Mouse (Mus musculus) embryonic facial prominence, embryonic 14.5 days (tissue): Measurements from ENCODE around the gene Map1b. TPM values are rescaled to one million over a fixed set of nuclear protein-coding genes. Genes with fewer than 3 reads are reported as not detected.

ENCODE experiments used
- ATAC-seq: fragments of 200-750 bp; cut with Nextera tagmentation; 2 replicates; pipeline ENCODE4 v1.8.0; 2017; ENCODE audit warnings: low read depth, moderate number of reproducible peaks, moderate TSS enrichment
- DNase-seq: peaks from one replicate; pipeline ENCODE4 v3.0.0-alpha.2; 2015; ENCODE audit warnings: low spot score
- H3K27ac ChIP-seq: fragments of 300-500 bp; sonication (generic); replicated peaks from 2 replicates; pipeline ENCODE4 v1.5.1; 2014; ENCODE audit warnings: low read depth, mild to moderate bottlenecking, low read length, moderate library complexity
- H3K27me3 ChIP-seq: fragments of 300-500 bp; sonication (generic); replicated peaks from 2 replicates; pipeline ENCODE4 v1.6.1; 2014; ENCODE audit warnings: low read length; ENCODE audit not compliant: control insufficient read depth, insufficient read depth
- H3K36me3 ChIP-seq: fragments of 300-500 bp; sonication (generic); 2 replicates; pipeline ENCODE4 v1.6.1; 2014; ENCODE audit warnings: low read length, mixed read lengths; ENCODE audit not compliant: control insufficient read depth, insufficient read depth
- H3K4me1 ChIP-seq: fragments of 300-500 bp; sonication (generic); 2 replicates; pipeline ENCODE4 v1.6.1; 2014; ENCODE audit warnings: antibody characterized with exemption, low read length; ENCODE audit not compliant: control insufficient read depth, insufficient read depth
- H3K4me2 ChIP-seq: fragments of 300-500 bp; sonication (generic); 2 replicates; pipeline ENCODE4 v1.6.1; 2014; ENCODE audit warnings: low read depth, mild to moderate bottlenecking, low read length, moderate library complexity, mixed read lengths
- H3K4me3 ChIP-seq: fragments of 300-500 bp; sonication (generic); 2 replicates; pipeline ENCODE4 v1.5.1; 2014; ENCODE audit warnings: low read depth, mild to moderate bottlenecking, low read length
- H3K9ac ChIP-seq: fragments of 300-500 bp; sonication (generic); 2 replicates; pipeline ENCODE4 v1.6.1; 2014; ENCODE audit warnings: low read depth, mild to moderate bottlenecking, low read length, moderate library complexity, mixed read lengths
- H3K9me3 ChIP-seq: fragments of 300-500 bp; sonication (generic); 2 replicates; pipeline ENCODE4 v1.6.1; 2016; ENCODE audit warnings: low read length; ENCODE audit not compliant: control insufficient read depth
- WGBS: fragments of 180-500 bp; shearing (Covaris S2); extraction: QIAGEN DNeasy Blood & Tissue Kit; methylation state at CpG from one replicate; pipeline ENCODE4 v1.1.7; 2014; 5-methylcytosine and 5-hydroxymethylcytosine counted together
- polyA plus RNA-seq: library from polyadenylated mRNA; unstranded; fragments of >200 nt; fragmentation: Nextera tagmentation; extraction: Ambion mirVana; gene quantifications from 2 replicates; pipeline ENCODE4 v1.2.1, GENCODE M21; 2014

Map1b gene
- polyA plus RNA-seq, 1 experiment from 2014 or later, result 203 TPM

DNA sequence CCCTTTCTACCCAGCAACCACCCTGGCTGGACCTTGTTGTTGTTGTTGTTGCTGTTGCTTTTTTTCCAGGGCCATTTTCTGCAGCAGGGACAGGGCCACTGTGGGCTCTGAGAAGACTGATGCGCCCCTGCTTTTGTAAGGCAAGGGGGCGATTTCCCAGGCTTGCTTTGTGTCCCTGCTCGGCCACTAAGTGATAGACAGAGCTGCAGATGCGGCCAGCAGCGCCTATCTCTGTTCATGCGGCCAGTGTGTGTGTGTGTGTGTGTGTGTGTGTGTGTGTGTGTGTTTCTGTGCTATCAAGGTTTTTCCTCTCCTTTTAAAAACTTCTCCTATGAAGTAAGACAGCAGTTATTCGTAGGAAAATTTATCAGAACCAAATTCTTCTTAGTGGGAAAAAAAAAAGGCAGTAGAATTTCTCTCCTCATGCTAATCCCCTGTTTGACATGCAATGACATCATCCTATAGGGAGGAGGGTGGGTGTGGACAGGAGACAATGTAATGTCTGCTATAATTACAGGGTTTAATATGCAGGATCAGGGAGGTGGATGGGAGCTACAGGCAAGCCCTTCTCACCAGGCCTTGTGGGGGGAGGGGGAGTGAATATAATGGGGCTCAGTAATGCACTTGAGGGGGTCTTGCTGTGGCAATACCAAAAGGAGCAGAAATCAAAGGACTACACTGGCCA is 23.6 kb downstream of the Map1b start:
- Histone ChIP-seq H3K27me3 (no peaks in the 10 kb centered on the region), H3K36me3 (no peaks in the 10 kb centered on the region), H3K4me2 (no peak overlapping the region), H3K9ac (no peak overlapping the region), H3K27ac (peak overlapping the region; percentile 24; the same call in 1 of the 2 replicates), H3K4me3 (no peak overlapping the region), H3K4me1 (peaks cover 10% of the 10 kb centered on the region; the same call in 1 of the 2 replicates), H3K9me3 (no peaks in the 10 kb centered on the region)
- WGBS, result 57% methylated on average over 7 of the region's 7 CpGs
- DNase-seq (peak; percentile 69), ATAC-seq (peak; percentile 83)

DNA sequence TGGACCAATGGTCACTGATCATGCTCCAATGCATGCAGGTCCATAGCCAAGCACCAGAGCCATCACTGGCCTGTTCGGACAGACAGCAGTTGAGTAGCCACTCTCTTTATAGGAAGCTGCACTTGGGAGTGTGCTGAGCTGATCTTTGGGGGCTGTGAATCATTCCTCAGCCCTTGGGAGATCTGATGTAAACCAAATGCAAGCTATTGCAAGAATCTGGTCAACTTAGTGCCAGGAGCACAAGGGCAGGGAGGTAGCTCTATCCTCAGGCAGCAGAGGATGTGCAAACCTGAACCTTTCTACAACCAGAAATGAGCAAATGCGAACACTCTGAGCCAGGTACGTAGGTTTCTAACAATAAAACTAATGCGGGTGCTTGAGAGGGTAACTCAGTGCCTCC is 26.3 kb downstream of the Map1b start:
- no peaks in the 10 kb centered on the region for H3K9me3 ChIP-seq
- H3K4me3 ChIP-seq, result no peak overlapping the region
- H3K4me2 ChIP-seq, result no peak overlapping the region
- H3K36me3 ChIP-seq, result no peaks in the 10 kb centered on the region
- no peak for ATAC-seq
- H3K9ac ChIP-seq, result no peak overlapping the region
- H3K4me1 ChIP-seq, result peaks cover 16% of the 10 kb centered on the region; the same call in 1 of the 2 replicates
- H3K27me3 ChIP-seq, result no peaks in the 10 kb centered on the region
- WGBS, result 93% methylated on average over 4 of the region's 4 CpGs
- no peak for DNase-seq
- H3K27ac ChIP-seq, result no peak overlapping the region

DNA sequence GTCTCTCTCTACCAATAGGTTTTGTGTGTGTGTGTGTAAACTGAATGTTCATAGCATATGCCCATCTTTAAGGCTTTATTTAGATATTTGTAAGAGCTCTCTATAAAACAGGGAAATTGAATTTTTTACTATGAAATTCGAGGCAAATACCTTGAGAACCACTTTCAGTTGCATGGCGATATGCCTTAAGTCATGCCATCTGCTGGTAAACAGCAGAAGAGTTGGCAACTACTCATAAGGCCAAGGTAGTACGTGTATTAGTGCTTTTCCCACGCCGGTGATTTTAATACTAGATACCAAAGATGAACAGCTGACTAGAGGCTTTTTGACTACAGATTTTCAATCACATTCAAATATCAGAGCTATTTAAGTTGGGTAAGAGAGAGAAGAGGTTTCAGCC is 27.2 kb downstream of the Map1b start:
- no peak overlapping the region for H3K9ac ChIP-seq
- no peaks in the 10 kb centered on the region for H3K27me3 ChIP-seq
- 89% methylated on average over 5 of the region's 5 CpGs for whole genome bisulfite sequencing
- H3K36me3 ChIP-seq, result no peaks in the 10 kb centered on the region
- H3K4me3 ChIP-seq, result no peak overlapping the region
- DNase-seq (no peak), ATAC-seq (no peak)
- H3K27ac ChIP-seq, result no peak overlapping the region
- H3K4me2 ChIP-seq, result no peak overlapping the region
- peaks cover 16% of the 10 kb centered on the region; the same call in 1 of the 2 replicates for H3K4me1 ChIP-seq
- no peaks in the 10 kb centered on the region for H3K9me3 ChIP-seq

DNA sequence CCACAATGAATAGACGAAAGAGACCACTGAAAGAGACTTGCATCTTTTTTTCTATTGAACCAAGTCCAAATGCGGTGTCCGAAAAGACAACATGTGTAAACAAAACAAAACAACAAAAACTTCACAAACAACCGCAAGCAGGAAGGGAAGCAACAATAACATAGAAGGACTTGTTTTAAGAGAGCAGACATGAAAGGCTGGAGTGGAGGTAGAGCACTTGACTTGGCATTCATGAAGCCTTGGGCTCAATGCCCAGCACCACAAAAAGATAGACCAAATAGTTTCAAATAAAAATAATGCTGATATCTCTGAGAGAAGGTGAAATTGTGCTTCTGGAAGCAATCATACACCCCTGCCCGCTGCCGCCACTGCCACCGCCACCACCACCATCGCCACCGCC is 30.5 kb downstream of the Map1b start:
- Histone ChIP-seq H3K27ac (no peak overlapping the region), H3K4me2 (no peak overlapping the region), H3K27me3 (no peaks in the 10 kb centered on the region), H3K9me3 (no peaks in the 10 kb centered on the region), H3K4me1 (peaks cover 22% of the 10 kb centered on the region), H3K4me3 (no peak overlapping the region), H3K9ac (no peak overlapping the region), H3K36me3 (no peaks in the 10 kb centered on the region)
- DNase-seq, result no peak
- ATAC-seq, result no peak
- 97% methylated on average over 9 of the region's 9 CpGs for WGBS

DNA sequence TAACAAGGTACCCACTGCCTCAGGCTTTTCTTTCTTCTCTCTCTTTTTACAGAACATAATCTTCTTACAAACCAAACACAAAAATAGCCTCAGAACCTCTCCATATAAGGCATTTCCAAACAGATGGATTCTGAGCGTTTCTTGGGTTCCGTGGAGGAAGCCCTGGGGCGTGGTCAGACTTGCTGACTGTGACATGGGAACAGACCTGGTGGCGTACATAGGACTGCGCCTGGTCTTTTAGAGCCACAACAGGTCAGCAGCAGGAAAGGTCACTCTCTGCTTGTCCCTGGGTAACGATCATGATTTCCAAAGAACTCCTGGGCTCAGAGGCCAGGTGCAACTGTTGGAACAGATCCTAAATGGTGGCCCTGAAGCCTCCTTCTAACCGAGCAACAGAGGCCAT is 31.0 kb downstream of the Map1b start:
- H3K27me3 ChIP-seq, result no peaks in the 10 kb centered on the region
- WGBS, result 68% methylated on average over 7 of the region's 7 CpGs
- DNase-seq (no peak), ATAC-seq (no peak)
- H3K27ac ChIP-seq, result 0 out of 2 replicates have a peak overlapping the region, but pooled peaks have one; percentile 15
- no peak overlapping the region for H3K4me3 ChIP-seq
- no peaks in the 10 kb centered on the region for H3K36me3 ChIP-seq
- H3K9me3 ChIP-seq, result no peaks in the 10 kb centered on the region
- H3K4me1 ChIP-seq, result peaks cover 22% of the 10 kb centered on the region
- no peak overlapping the region for H3K9ac ChIP-seq
- no peak overlapping the region for H3K4me2 ChIP-seq

DNA sequence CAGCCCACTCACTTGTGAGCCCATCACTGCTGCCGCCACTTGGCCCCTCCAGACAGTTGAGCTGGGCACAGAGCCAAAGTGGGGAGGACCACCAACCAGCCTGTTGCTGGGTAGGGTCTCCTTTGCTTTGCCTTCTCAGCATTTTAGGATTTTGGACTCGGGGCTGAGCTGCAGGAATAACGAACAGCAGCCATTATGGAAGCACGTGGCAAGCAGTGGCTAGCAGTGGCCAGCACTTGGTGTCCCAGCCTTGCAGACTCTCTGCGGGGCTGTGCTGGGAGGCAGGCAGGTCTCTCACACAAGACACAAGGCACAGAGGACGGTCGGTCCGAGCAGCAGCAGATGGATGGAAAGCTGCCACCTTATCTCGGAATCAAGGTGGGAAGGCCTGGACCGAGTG is 31.4 kb downstream of the Map1b start:
- H3K27me3 ChIP-seq, result no peaks in the 10 kb centered on the region

DNA sequence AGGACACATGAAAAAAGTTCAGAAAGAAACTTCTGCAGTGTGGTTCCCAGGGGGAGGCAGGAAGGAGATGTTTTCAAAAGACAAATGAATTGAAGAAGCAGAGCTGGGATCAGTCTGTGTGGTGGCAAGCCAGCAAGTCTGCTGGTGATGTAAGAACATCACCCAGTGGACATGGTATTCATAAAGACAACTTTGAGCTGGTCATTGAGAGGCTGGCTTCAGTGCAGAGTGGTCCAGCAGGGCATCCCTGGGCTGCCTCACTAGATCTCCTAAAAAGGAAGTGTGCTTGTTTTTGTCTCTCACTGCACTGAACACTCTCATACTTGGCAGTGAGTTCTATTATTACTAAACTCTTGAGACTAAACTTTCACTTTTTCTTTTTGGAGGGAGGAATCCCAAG is 32.9 kb downstream of the Map1b start:
- Histone ChIP-seq H3K4me2 (no peak overlapping the region), H3K4me3 (no peak overlapping the region)

More for the DNA sequence above, 31.4 kb downstream of the Map1b start:
- ATAC-seq, result no peak
- 62% methylated on average over 10 of the region's 10 CpGs for WGBS
- H3K36me3 ChIP-seq, result no peaks in the 10 kb centered on the region
- no peak overlapping the region for H3K9ac ChIP-seq
- no peaks in the 10 kb centered on the region for H3K9me3 ChIP-seq
- peaks cover 22% of the 10 kb centered on the region for H3K4me1 ChIP-seq
- no peak overlapping the region for H3K27ac ChIP-seq
- no peak overlapping the region for H3K4me3 ChIP-seq
- no peak overlapping the region for H3K4me2 ChIP-seq
- DNase-seq, result no peak

DNA sequence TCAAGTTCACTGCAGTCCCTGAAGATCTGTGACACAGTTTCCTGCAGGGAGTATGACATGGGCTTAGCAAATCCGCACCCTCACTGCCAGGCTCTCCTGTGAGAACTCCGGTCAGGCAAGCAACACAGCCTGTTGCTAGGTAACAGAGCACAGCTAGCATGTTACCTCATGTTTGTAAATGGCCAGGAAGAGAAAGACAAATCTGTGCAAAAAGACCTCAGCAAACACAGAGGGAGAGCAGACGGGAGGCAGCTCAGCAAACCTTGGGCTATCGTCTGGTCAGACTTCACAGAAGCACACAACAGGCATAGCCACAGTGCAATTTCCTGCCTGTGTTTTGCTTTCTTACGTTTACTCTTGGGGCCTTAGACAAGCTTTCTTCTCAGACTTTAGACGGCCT is 40.9 kb downstream of the Map1b start:
- Histone ChIP-seq H3K4me3 (no peak overlapping the region), H3K36me3 (no peaks in the 10 kb centered on the region), H3K27me3 (no peaks in the 10 kb centered on the region), H3K27ac (peak overlapping the region; percentile 58; the same call in 1 of the 2 replicates), H3K9me3 (no peaks in the 10 kb centered on the region), H3K4me1 (peaks cover 14% of the 10 kb centered on the region), H3K9ac (no peak overlapping the region), H3K4me2 (peak overlapping the region; percentile 8; the same call in 1 of the 2 replicates)
- 11% methylated on average over 6 of the region's 6 CpGs for WGBS
- DNase-seq, result peak; percentile 92
- ATAC-seq, result peak; percentile 91

More for the DNA sequence above, 32.9 kb downstream of the Map1b start:
- Histone ChIP-seq H3K9ac (no peak overlapping the region), H3K27me3 (no peaks in the 10 kb centered on the region), H3K4me1 (peaks cover 22% of the 10 kb centered on the region), H3K36me3 (no peaks in the 10 kb centered on the region), H3K27ac (no peak overlapping the region), H3K9me3 (no peaks in the 10 kb centered on the region)
- ATAC-seq (no peak), DNase-seq (no peak)

DNA sequence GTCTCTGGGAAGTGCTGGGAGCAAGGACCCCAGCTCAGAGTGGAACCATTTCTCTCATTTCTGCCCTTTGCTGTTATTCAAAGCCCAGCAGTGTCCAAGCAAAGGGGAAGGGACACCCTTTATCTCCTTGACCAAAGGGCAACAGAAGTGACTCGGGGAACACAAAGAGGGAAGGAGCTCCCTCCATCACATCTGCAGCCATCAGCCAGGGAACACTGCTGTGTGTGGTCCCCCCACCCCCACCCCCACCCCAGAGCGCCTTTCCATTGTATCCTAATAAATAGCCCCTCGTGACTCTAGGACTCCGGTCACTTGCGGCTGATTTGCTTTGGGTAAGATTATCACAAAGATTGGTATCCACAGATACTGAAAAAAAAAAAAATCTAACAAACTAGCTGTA is 41.3 kb downstream of the Map1b start:
- Histone ChIP-seq H3K9ac (no peak overlapping the region), H3K4me2 (peak overlapping the region; percentile 10; the same call in 1 of the 2 replicates), H3K4me1 (peaks cover 14% of the 10 kb centered on the region), H3K9me3 (no peaks in the 10 kb centered on the region), H3K4me3 (no peak overlapping the region), H3K27me3 (no peaks in the 10 kb centered on the region), H3K27ac (peak overlapping the region; percentile 58; the same call in 1 of the 2 replicates), H3K36me3 (no peaks in the 10 kb centered on the region)
- WGBS, result 26% methylated on average over 5 of the region's 5 CpGs
- ATAC-seq (no peak), DNase-seq (no peak)
